Mouse (Mus musculus) stomach, postnatal 0 days (tissue): ENCODE measurements around the gene Fam126a.

ENCODE experiments used
- CTCF ChIP-seq: IDR thresholded peaks from 2 replicates; pipeline ENCODE4 v1.5.1; 2016; ENCODE audit warnings: antibody characterized with exemption, low read depth, mild to moderate bottlenecking, moderate library complexity
- EP300 ChIP-seq: optimal IDR thresholded peaks from 2 replicates; pipeline ENCODE3; 2016; ENCODE audit warnings: antibody characterized with exemption

GRCm38 (mm10) chr5:23893156-23893863, 137.2 kb downstream of the Fam126a start:
- TF ChIP-seq EP300 (no peak), CTCF (no peak)
